Mouse (Mus musculus) midbrain, embryonic 11.5 days (tissue): ENCODE measurements around the gene Il4i1. TPM values are rescaled to one million over a fixed set of nuclear protein-coding genes. Genes with fewer than 3 reads are reported as not detected.

Experiments
- ATAC-seq: fragments of 200-750 bp; cut with Nextera tagmentation; 2 replicates; pipeline ENCODE4 v1.8.0; 2017; ENCODE audit warnings: moderate TSS enrichment, moderate library complexity; ENCODE audit not compliant: low FRiP score
- DNase-seq: peaks from one replicate; pipeline ENCODE4 v3.0.0; 2015; ENCODE audit warnings: low spot score; ENCODE audit errors: missing footprints
- H3K27ac ChIP-seq: fragments of 300-500 bp; sonication (generic); 2 replicates; pipeline ENCODE4 v1.5.1; 2014; ENCODE audit warnings: low read depth, low read length
- H3K27me3 ChIP-seq: fragments of 300-500 bp; sonication (generic); 2 replicates; pipeline ENCODE4 v1.6.1; 2014; ENCODE audit warnings: mild to moderate bottlenecking, low read length, moderate library complexity, mixed read lengths; ENCODE audit not compliant: control insufficient read depth, insufficient read depth
- H3K36me3 ChIP-seq: fragments of 300-500 bp; sonication (generic); 2 replicates; pipeline ENCODE4 v1.6.1; 2014; ENCODE audit warnings: mild to moderate bottlenecking, low read length, moderate library complexity, mixed read lengths; ENCODE audit not compliant: control insufficient read depth, insufficient read depth
- H3K4me1 ChIP-seq: fragments of 300-500 bp; sonication (generic); 2 replicates; pipeline ENCODE4 v1.6.1; 2014; ENCODE audit warnings: low read length; ENCODE audit not compliant: control insufficient read depth, insufficient read depth
- H3K4me2 ChIP-seq: fragments of 300-500 bp; sonication (generic); 2 replicates; pipeline ENCODE4 v1.6.1; 2014; ENCODE audit warnings: mild to moderate bottlenecking, moderate library complexity
- H3K4me3 ChIP-seq: fragments of 300-500 bp; sonication (generic); 2 replicates; pipeline ENCODE4 v1.5.1; 2014; ENCODE audit warnings: low read depth, low read length
- H3K9ac ChIP-seq: fragments of 300-500 bp; sonication (generic); 2 replicates; pipeline ENCODE4 v1.6.1; 2014; ENCODE audit warnings: low read length
- H3K9me3 ChIP-seq: fragments of 300-500 bp; sonication (generic); 2 replicates; pipeline ENCODE4 v1.6.1; 2016; ENCODE audit warnings: low read length; ENCODE audit not compliant: control insufficient read depth
- WGBS: fragments of 180-500 bp; shearing (Covaris S2); extraction: QIAGEN DNeasy Blood & Tissue Kit; methylation state at CpG from one replicate; pipeline ENCODE4 v1.1.7; 2014; 5-methylcytosine and 5-hydroxymethylcytosine counted together
- polyA plus RNA-seq: library from polyadenylated mRNA; unstranded; fragments of >200 nt; fragmentation: Nextera tagmentation; extraction: Ambion mirVana; gene quantifications from 2 replicates; pipeline ENCODE4 v1.2.1, GENCODE M21; 2014

The Il4i1 gene
- polyA plus RNA-seq, 1 experiment from 2014 or later, result 1.2 TPM

- H3K36me3 ChIP-seq, result no peaks in the 10 kb centered on the region
- ATAC-seq (no peak), DNase-seq (no peak)
- no peak overlapping the region for H3K27ac ChIP-seq
- H3K9me3 ChIP-seq, result no peaks in the 10 kb centered on the region
- H3K4me1 ChIP-seq, result no peaks in the 10 kb centered on the region
- no peak overlapping the region for H3K4me3 ChIP-seq
- no peak overlapping the region for H3K9ac ChIP-seq
- no peak overlapping the region for H3K4me2 ChIP-seq
- H3K27me3 ChIP-seq, result no peaks in the 10 kb centered on the region
- WGBS, result 84% methylated on average over 6 of the region's 6 CpGs
Observed at GRCm38 (mm10) chr7:44792781-44793180, 23.4 kb upstream of the Il4i1 start.

- Histone ChIP-seq H3K27me3 (no peaks in the 10 kb centered on the region), H3K4me2 (no peak overlapping the region), H3K4me1 (no peaks in the 10 kb centered on the region), H3K36me3 (no peaks in the 10 kb centered on the region), H3K4me3 (no peak overlapping the region), H3K9ac (no peak overlapping the region), H3K9me3 (no peaks in the 10 kb centered on the region), H3K27ac (no peak overlapping the region)
- WGBS, result 80% methylated on average over 2 of the region's 2 CpGs
- DNase-seq, result no peak
- no peak for ATAC-seq
Observed at GRCm38 (mm10) chr7:44808927-44809326, 7.3 kb upstream of the Il4i1 start.

- Histone ChIP-seq H3K27me3 (no peaks in the 10 kb centered on the region), H3K4me3 (no peak overlapping the region), H3K9ac (no peak overlapping the region), H3K9me3 (no peaks in the 10 kb centered on the region), H3K4me1 (peaks cover under 1% of the 10 kb centered on the region; the same call in 1 of the 2 replicates), H3K27ac (no peak overlapping the region), H3K4me2 (no peak overlapping the region), H3K36me3 (no peaks in the 10 kb centered on the region)
- no peak for ATAC-seq
- WGBS, result 88% methylated on average over 3 of the region's 3 CpGs
- no peak for DNase-seq
Observed at GRCm38 (mm10) chr7:44809466-44809865, 6.7 kb upstream of the Il4i1 start.

- Histone ChIP-seq H3K27me3 (no peaks in the 10 kb centered on the region), H3K27ac (no peak overlapping the region), H3K4me2 (no peak overlapping the region), H3K9me3 (no peaks in the 10 kb centered on the region), H3K4me3 (no peak overlapping the region), H3K36me3 (no peaks in the 10 kb centered on the region), H3K9ac (no peak overlapping the region), H3K4me1 (peaks cover 9% of the 10 kb centered on the region)
- DNase-seq, result no peak
- no peak for ATAC-seq
- WGBS, result 82% methylated on average over 4 of the region's 4 CpGs
Observed at GRCm38 (mm10) chr7:44810365-44810764, 5.8 kb upstream of the Il4i1 start.

- Histone ChIP-seq H3K4me1 (peaks cover 9% of the 10 kb centered on the region), H3K4me2 (no peak overlapping the region), H3K9ac (no peak overlapping the region), H3K4me3 (no peak overlapping the region), H3K9me3 (no peaks in the 10 kb centered on the region), H3K27ac (no peak overlapping the region), H3K27me3 (no peaks in the 10 kb centered on the region), H3K36me3 (no peaks in the 10 kb centered on the region)
- 76% methylated on average over 7 of the region's 7 CpGs for WGBS
- DNase-seq, result no peak
- ATAC-seq, result no peak
Observed at GRCm38 (mm10) chr7:44810819-44811557, 5.2 kb upstream of the Il4i1 start.

- Histone ChIP-seq H3K27ac (no peak overlapping the region), H3K4me1 (peaks cover 16% of the 10 kb centered on the region), H3K36me3 (no peaks in the 10 kb centered on the region), H3K9me3 (no peaks in the 10 kb centered on the region), H3K27me3 (no peaks in the 10 kb centered on the region), H3K9ac (no peak overlapping the region), H3K4me3 (no peak overlapping the region), H3K4me2 (no peak overlapping the region)
- no peak for ATAC-seq
- DNase-seq, result no peak
- 90% methylated on average over 20 of the region's 20 CpGs for WGBS
Observed at GRCm38 (mm10) chr7:44812651-44813325, 3.4 kb upstream of the Il4i1 start.

- Histone ChIP-seq H3K36me3 (no peaks in the 10 kb centered on the region), H3K9me3 (no peaks in the 10 kb centered on the region), H3K4me1 (peaks cover 28% of the 10 kb centered on the region), H3K27me3 (no peaks in the 10 kb centered on the region), H3K4me2 (no peak overlapping the region), H3K4me3 (no peak overlapping the region), H3K9ac (no peak overlapping the region), H3K27ac (no peak overlapping the region)
- ATAC-seq, result no peak
- WGBS, result 91% methylated on average over 3 of the region's 3 CpGs
- no peak for DNase-seq
Observed at GRCm38 (mm10) chr7:44813985-44814384, 2.2 kb upstream of the Il4i1 start.

- no peak overlapping the region for H3K4me2 ChIP-seq
- H3K9ac ChIP-seq, result peak overlapping the region; percentile 52; the same call in 1 of the 2 replicates
- no peaks in the 10 kb centered on the region for H3K27me3 ChIP-seq
- no peak overlapping the region for H3K4me3 ChIP-seq
- DNase-seq (no peak), ATAC-seq (no peak)
- H3K36me3 ChIP-seq, result no peaks in the 10 kb centered on the region
- no peaks in the 10 kb centered on the region for H3K9me3 ChIP-seq
- H3K27ac ChIP-seq, result no peak overlapping the region
- WGBS, result 93% methylated on average over 4 of the region's 4 CpGs
- H3K4me1 ChIP-seq, result peaks cover 30% of the 10 kb centered on the region
Observed at GRCm38 (mm10) chr7:44814423-44814822, 1.8 kb upstream of the Il4i1 start.

GRCm38 (mm10) chr7:44814952-44815553, 1.1 kb upstream of the Il4i1 start:
- 36% methylated on average over 14 of the region's 14 CpGs for WGBS
- H3K4me3 ChIP-seq, result peak overlapping the region; percentile 86
- ATAC-seq (no peak), DNase-seq (peak; percentile 91)
- H3K4me2 ChIP-seq, result peak overlapping the region; percentile 97
- H3K36me3 ChIP-seq, result no peaks in the 10 kb centered on the region
- H3K9me3 ChIP-seq, result no peaks in the 10 kb centered on the region
- H3K27me3 ChIP-seq, result no peaks in the 10 kb centered on the region
- peak overlapping the region; percentile 52 for H3K9ac ChIP-seq
- peaks cover 32% of the 10 kb centered on the region for H3K4me1 ChIP-seq
- peak overlapping the region; percentile 58 for H3K27ac ChIP-seq
